Mouse (Mus musculus): ENCODE measurements around the gene Ehd3.

DNA sequence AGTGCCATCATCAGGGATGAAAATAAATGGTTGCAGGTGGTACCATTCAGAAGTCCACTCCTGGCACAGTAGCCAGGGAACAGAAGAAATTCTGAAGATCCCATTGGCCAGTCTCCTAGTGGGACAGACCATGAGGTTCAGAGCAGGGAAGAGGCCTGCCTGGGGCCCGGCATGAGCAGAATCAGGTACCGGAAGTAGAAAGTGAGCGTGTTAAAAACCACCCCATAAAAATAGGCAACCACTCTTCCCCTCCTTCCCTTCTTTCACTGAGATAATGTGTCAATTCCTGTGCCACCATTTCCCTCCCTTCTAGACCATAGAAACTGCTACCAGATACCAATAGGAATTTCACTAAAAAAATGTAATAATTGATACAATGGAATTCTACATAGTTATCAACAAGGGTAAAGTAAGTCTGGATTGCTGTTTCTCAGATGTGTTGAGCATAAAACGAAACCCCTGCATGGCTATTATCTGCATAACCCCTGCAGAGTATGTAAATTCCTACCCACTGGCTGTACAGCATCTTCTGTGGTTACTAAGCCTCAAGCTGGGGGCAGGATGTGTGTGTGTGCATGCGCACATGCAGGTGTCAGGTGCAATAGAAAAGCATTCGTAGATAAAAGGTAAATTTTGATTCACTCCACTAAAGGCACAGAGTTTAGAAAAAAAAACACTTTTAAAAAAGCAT lies 10.7 kb downstream of the Ehd3 start:
- TF ChIP-seq CTCF (IDR thresholded peaks at IDR 0.05; ENCODE audit: control insufficient read depth, insufficient read depth, insufficient read length) (no peak), MAX (IDR thresholded peaks at IDR 0.05) (no peak), USF1 (IDR thresholded peaks at IDR 0.05; ENCODE audit: low read depth) (no peak)
